Mouse (Mus musculus) midbrain, embryonic 11.5 days (tissue): ENCODE measurements around the gene Pdlim7. TPM values are rescaled to one million over a fixed set of nuclear protein-coding genes. Genes with fewer than 3 reads are reported as not detected.

ENCODE experiments used
- ATAC-seq: fragments of 200-750 bp; cut with Nextera tagmentation; 2 replicates; pipeline ENCODE4 v1.8.0; 2017; ENCODE audit warnings: moderate TSS enrichment, moderate library complexity; ENCODE audit not compliant: low FRiP score
- DNase-seq: peaks from one replicate; pipeline ENCODE4 v3.0.0; 2015; ENCODE audit warnings: low spot score; ENCODE audit errors: missing footprints
- H3K27ac ChIP-seq: fragments of 300-500 bp; sonication (generic); 2 replicates; pipeline ENCODE4 v1.5.1; 2014; ENCODE audit warnings: low read depth, low read length
- H3K27me3 ChIP-seq: fragments of 300-500 bp; sonication (generic); 2 replicates; pipeline ENCODE4 v1.6.1; 2014; ENCODE audit warnings: mild to moderate bottlenecking, low read length, moderate library complexity, mixed read lengths; ENCODE audit not compliant: control insufficient read depth, insufficient read depth
- H3K36me3 ChIP-seq: fragments of 300-500 bp; sonication (generic); 2 replicates; pipeline ENCODE4 v1.6.1; 2014; ENCODE audit warnings: mild to moderate bottlenecking, low read length, moderate library complexity, mixed read lengths; ENCODE audit not compliant: control insufficient read depth, insufficient read depth
- H3K4me1 ChIP-seq: fragments of 300-500 bp; sonication (generic); 2 replicates; pipeline ENCODE4 v1.6.1; 2014; ENCODE audit warnings: low read length; ENCODE audit not compliant: control insufficient read depth, insufficient read depth
- H3K4me2 ChIP-seq: fragments of 300-500 bp; sonication (generic); 2 replicates; pipeline ENCODE4 v1.6.1; 2014; ENCODE audit warnings: mild to moderate bottlenecking, moderate library complexity
- H3K4me3 ChIP-seq: fragments of 300-500 bp; sonication (generic); 2 replicates; pipeline ENCODE4 v1.5.1; 2014; ENCODE audit warnings: low read depth, low read length
- H3K9ac ChIP-seq: fragments of 300-500 bp; sonication (generic); 2 replicates; pipeline ENCODE4 v1.6.1; 2014; ENCODE audit warnings: low read length
- H3K9me3 ChIP-seq: fragments of 300-500 bp; sonication (generic); 2 replicates; pipeline ENCODE4 v1.6.1; 2016; ENCODE audit warnings: low read length; ENCODE audit not compliant: control insufficient read depth
- WGBS: fragments of 180-500 bp; shearing (Covaris S2); extraction: QIAGEN DNeasy Blood & Tissue Kit; methylation state at CpG from one replicate; pipeline ENCODE4 v1.1.7; 2014; 5-methylcytosine and 5-hydroxymethylcytosine counted together
- polyA plus RNA-seq: library from polyadenylated mRNA; unstranded; fragments of >200 nt; fragmentation: Nextera tagmentation; extraction: Ambion mirVana; gene quantifications from 2 replicates; pipeline ENCODE4 v1.2.1, GENCODE M21; 2014

Pdlim7 gene
- polyA plus RNA-seq, 1 experiment from 2014 or later: 140 TPM

DNA sequence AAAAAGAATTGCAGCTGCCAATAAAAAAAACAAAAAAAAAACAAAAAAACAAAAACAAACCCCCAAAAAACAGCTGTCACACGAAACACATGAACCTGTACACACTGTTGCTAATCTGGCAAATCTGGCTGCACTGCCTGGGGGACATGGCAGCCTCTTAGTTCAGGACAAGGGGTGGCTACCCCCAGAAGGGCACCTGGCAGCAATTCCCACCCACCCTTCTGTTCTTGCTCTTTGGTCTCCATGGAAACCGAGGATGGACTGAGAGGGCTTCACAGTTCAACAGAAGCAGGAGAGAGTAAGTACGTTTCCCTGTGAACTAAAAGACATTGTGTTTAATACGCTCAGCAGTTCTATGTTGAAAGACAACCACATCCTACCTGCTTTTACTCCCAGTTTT lies 17.8 kb downstream of the Pdlim7 start:
- Histone ChIP-seq H3K36me3 (peaks cover 9% of the 10 kb centered on the region), H3K4me1 (peaks cover 19% of the 10 kb centered on the region), H3K27me3 (no peaks in the 10 kb centered on the region), H3K9ac (0 out of 2 replicates have a peak overlapping the region, but pooled peaks have one; percentile 10), H3K27ac (no peak overlapping the region), H3K4me3 (no peak overlapping the region), H3K9me3 (no peaks in the 10 kb centered on the region), H3K4me2 (no peak overlapping the region)
- ATAC-seq: no peak
- 17% methylated on average over 4 of the region's 4 CpGs for WGBS
- no peak for DNase-seq

DNA sequence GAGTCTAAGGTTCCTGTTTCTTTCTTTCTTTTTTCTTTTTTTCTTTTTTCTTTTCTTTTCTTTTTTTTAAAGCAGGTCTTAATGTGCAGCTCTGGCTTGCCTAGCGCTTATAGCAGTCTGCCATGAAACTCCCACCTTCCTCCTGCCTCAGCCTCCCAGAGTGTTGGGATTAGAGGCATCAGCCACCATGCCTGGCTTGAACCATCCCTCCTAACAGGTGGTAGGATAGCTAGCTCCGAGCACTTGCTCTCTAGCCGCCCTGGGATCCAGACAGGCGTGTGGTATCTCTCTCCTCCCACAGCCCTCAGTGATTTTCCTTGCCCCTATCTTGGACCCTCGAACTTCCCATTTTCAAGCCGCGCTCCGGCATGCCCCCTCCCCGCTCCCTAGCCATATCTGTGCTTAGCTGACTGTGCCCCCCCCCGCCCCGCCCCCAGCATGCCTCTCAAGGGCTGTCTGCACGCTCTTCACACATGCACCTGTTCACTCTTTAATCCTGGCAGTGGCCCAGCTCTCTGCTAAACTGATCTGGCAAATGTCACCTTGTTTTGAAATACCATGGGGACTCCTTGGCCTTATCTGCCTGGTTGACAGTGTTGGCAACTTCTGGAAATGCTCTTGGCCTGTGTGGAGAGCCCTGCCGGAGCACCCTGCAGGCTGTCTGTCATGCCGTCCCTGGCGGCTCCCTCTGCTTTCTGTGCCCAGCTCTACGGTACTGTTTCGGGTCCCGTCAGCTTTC lies 18.4 kb downstream of the Pdlim7 start:
- Histone ChIP-seq H3K9me3 (no peaks in the 10 kb centered on the region), H3K27me3 (no peaks in the 10 kb centered on the region), H3K36me3 (peaks cover 9% of the 10 kb centered on the region), H3K4me2 (no peak overlapping the region), H3K9ac (peak overlapping the region; percentile 35; the same call in 1 of the 2 replicates), H3K4me3 (no peak overlapping the region), H3K4me1 (peaks cover 19% of the 10 kb centered on the region), H3K27ac (no peak overlapping the region)
- ATAC-seq: 0 out of 2 replicates have a peak, but pooled peaks have one; percentile 16
- WGBS: 20% methylated on average over 18 of the region's 18 CpGs
- DNase-seq: peak; percentile 81

DNA sequence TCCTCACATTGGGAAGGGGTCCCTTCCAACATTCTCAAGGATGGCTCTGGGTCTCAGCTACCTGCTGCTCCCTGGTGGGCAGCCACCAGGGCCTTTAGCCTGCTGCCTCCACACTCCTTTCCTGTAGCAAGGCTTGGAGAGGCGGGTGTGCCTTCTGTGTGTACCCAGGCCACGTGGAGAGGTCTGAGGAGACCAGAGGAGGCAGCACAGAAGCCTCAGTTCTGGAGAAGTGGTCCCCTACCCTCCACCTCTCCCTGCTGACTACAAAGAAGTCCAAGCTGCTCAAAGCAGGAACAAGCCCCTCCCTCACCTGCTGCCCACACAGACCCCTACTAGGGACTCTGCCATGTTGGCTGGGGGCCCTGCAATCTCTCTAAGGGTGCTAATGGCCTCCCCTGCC lies 19.2 kb downstream of the Pdlim7 start:
- ATAC-seq (no peak; the same call in 1 of the 2 replicates), DNase-seq (peak; percentile 85)
- 25% methylated on average over 2 of the region's 2 CpGs for WGBS
- Histone ChIP-seq H3K9me3 (no peaks in the 10 kb centered on the region), H3K36me3 (peaks cover 9% of the 10 kb centered on the region), H3K27me3 (no peaks in the 10 kb centered on the region), H3K4me3 (no peak overlapping the region), H3K4me2 (no peak overlapping the region), H3K9ac (no peak overlapping the region), H3K4me1 (peaks cover 19% of the 10 kb centered on the region), H3K27ac (no peak overlapping the region)

DNA sequence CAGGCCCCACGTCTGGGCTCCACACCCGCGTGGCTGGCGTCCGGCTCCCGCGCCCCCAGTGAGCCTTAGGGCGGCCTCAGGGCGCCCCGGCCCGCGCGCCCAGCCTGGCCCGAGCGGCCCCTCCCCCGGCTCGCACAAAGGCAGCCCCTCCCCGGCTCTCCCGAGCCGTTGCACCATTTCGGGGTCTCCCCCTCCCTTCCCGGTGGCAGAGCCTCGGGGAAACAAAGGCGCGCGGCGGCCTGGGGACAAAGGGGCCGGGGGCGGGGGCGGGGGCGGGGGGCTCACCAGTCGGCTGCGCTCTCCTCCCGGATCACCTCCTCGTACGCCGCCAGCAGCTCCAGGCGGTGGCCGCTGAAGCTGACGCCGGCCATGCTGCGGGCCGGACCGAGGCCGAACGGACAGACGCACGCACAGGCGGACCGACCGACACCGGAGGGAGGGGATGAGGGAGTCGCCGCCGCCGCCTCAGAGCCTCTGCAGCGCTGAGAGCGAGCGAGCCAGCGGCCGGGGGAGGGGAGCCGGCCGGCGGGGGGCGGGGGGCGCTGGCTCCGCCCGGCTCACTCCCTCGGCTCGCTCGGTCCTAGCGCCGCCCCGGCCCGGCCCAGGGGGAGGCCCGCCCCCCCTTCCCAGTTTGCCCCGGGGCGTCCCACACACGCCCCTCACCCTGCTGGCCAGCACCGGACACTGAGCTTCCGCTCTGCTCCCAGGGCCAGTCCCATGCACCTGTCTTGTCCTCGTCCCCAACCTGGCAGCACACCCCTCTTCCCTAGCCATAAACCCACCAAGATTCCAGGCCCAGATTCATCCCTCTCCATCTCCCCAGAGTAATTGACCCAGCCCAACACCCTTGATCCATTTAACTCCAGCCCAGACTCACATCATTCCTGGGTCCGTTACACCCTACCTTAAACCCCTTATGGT lies 25.6 kb downstream of the Pdlim7 start, which contains the start of gene Dbn1:
TSS of gene Dbn1 (minus strand) at position 534 of the 921 bp plus-strand sequence.
- peak; percentile 85 for ATAC-seq

DNA sequence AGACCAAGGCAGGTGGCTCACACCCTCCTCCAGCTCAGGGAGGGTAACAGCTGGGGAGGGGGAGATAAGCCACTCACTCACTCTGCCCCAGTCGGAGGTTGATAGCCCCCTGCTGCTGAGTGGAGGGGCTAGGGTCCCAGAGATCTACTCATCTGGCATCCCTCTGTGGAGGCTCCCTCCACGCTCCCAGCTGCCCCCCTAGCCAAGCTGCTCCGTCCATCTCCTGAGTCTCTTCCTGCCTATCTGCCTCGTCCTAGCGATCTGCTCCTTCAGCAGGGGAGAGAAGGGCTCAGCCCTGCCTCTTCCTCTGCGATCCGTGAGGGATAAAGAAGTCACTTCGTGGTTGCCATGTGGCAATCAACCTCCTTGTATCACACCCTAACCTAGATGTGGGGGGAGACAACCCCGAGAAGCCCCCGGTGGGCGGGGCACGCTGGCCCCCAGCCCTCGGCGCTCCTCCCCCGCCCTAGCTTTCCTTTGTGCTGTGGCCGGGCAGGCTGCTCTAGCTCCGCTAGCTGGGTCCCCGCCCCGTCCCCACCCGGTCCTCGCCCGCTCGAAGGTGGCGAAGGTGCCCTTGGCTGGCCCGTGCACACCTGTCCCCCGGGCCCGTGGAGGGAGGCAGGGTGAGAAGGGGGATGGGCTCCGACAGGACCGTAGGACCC lies 26.4 kb downstream of the Pdlim7 start:
- H3K27me3 ChIP-seq: no peaks in the 10 kb centered on the region
- H3K27ac ChIP-seq: peak overlapping the region; percentile 98
- H3K9ac ChIP-seq: peak overlapping the region; percentile 99
- WGBS: 1% methylated on average over 29 of the region's 29 CpGs
- peaks cover 40% of the 10 kb centered on the region for H3K4me1 ChIP-seq
- peak; percentile 60 for ATAC-seq
- H3K36me3 ChIP-seq: peaks cover 10% of the 10 kb centered on the region
- peak; percentile 96 for DNase-seq
- H3K9me3 ChIP-seq: no peaks in the 10 kb centered on the region
- peak overlapping the region; percentile 74 for H3K4me3 ChIP-seq
- H3K4me2 ChIP-seq: peak overlapping the region; percentile 83

More for the DNA sequence above, 25.6 kb downstream of the Pdlim7 start, which contains the start of gene Dbn1:
- Histone ChIP-seq H3K4me3 (peak within 1 kb of the TSS; percentile 74), H3K36me3 (peaks cover 3% of the 10 kb centered on the region; the same call in 1 of the 2 replicates), H3K27me3 (no peaks in the 10 kb centered on the region), H3K4me1 (peaks cover 40% of the 10 kb centered on the region), H3K9ac (peak within 1 kb of the TSS; percentile 99), H3K4me2 (peak within 1 kb of the TSS; percentile 83), H3K27ac (peak within 1 kb of the TSS; percentile 98), H3K9me3 (no peaks in the 10 kb centered on the region)
- peak; percentile 98 for DNase-seq
- under 1% methylated on average over 68 of the region's 83 CpGs for WGBS

DNA sequence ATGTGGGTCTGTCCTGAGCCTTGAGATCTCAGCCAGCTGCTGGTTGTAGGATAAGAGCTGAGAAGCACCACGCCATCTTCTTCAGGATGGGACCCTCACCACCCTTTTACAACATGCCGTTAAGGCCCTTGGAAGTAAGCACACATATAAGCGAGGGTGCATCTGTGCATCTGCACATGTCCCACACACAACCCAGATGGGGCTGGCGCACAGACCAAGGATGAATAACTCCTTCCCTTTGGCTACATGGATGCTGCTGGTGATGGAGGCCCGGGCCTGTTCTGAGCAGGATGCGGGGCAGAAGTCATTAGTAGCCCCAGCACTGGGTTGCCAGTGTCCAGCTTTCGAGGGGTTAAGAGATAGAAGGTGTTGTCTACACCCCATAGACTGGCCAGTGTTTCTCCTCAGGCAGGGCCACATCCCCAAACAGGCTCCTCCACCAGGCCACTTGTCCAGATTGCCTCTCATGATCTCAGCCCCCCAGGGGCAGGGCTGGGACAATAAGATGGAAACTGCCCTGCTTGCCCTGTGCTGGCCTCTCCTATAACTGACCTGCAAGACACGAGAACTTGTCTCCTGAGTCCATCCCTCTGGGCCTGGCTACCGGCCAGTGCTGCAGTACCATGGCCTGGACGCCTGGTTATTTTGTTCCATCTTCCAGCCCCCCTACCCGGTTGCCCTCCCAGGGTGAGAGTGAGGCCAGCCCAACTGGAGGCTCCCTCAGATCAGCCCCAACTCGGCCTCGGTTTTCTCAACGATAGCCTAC lies 27.3 kb downstream of the Pdlim7 start:
- peak overlapping the region; percentile 98 for H3K27ac ChIP-seq
- no peaks in the 10 kb centered on the region for H3K27me3 ChIP-seq
- peaks cover 19% of the 10 kb centered on the region for H3K36me3 ChIP-seq
- peak; percentile 89 for DNase-seq
- H3K4me2 ChIP-seq: peak overlapping the region; percentile 83
- H3K9me3 ChIP-seq: no peaks in the 10 kb centered on the region
- 37% methylated on average over 14 of the region's 14 CpGs for WGBS
- ATAC-seq: no peak
- peak overlapping the region; percentile 99 for H3K9ac ChIP-seq
- peaks cover 40% of the 10 kb centered on the region for H3K4me1 ChIP-seq
- H3K4me3 ChIP-seq: peak overlapping the region; percentile 74

DNA sequence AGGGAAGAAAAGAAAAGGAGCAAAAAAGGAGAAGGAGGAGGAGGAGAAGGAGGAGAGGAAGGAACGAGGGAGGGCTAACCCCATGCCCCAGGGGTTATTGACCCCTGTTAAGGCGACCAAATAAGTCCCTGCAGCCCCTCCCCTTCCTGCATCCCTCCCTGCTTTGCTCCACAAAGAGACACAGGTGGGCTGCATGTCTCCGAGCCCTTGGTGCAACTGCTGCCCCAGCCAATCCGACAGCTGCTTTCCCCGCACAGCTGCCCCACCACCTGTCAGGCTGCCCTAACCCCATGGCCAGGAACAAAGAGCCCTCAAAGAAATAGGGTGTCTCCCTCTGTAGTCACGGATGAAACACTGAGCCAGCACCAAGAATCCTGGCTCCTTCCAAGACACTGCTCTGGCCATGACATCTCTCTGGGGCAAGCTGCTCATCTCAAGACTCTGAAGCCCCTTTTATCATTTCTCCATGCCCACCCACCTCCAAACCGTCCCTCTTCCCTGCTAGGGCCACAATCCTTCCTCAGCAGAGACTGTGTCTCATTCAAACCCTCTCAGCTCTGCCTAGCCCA lies 28.9 kb downstream of the Pdlim7 start:
- Histone ChIP-seq H3K4me1 (peaks cover 40% of the 10 kb centered on the region), H3K9ac (peak overlapping the region; percentile 99), H3K9me3 (no peaks in the 10 kb centered on the region), H3K27me3 (no peaks in the 10 kb centered on the region), H3K4me2 (peak overlapping the region; percentile 83), H3K27ac (peak overlapping the region; percentile 72), H3K36me3 (peaks cover 32% of the 10 kb centered on the region), H3K4me3 (peak overlapping the region; percentile 74)
- peak; percentile 90 for DNase-seq
- no peak for ATAC-seq
- 17% methylated on average over 7 of the region's 7 CpGs for WGBS

DNA sequence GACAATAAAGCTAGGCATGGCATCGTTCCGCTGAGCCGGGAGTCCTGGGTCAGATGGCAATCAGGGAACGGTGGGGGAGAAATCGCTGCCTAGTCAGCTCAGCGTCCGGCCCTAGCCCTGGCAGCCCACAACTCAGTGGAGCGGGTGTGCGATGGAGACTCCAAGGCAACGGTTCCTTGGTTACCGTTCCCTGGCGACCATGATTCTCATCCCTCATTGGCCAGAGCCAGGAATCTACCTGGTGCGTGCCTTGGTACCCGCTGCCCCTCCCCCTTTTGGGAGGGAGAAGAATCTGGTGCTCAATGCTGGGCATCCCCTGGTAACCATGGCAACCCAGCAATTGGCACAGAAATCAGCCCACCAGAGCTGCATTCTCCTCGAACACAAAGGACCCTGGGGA lies 29.9 kb downstream of the Pdlim7 start:
- peaks cover 35% of the 10 kb centered on the region for H3K36me3 ChIP-seq
- peak overlapping the region; percentile 83 for H3K4me2 ChIP-seq
- H3K9ac ChIP-seq: peak overlapping the region; percentile 99; the same call in 1 of the 2 replicates
- DNase-seq (peak; percentile 97), ATAC-seq (peak; percentile 43)
- H3K4me1 ChIP-seq: peaks cover 40% of the 10 kb centered on the region
- peak overlapping the region; percentile 72 for H3K27ac ChIP-seq
- peak overlapping the region; percentile 4; the same call in 1 of the 2 replicates for H3K4me3 ChIP-seq
- no peaks in the 10 kb centered on the region for H3K9me3 ChIP-seq
- H3K27me3 ChIP-seq: no peaks in the 10 kb centered on the region
- WGBS: 14% methylated on average over 15 of the region's 15 CpGs
